Mouse (Mus musculus) v-Abl transformed pro-B cells (cell line): ENCODE measurements at regions not wholly inside any gene's neighbourhood (a gene's known extent, or its start where the extent isn't known, plus 50 kb on each side); places are given as distances from the start of the nearest gene placed in this dataset.

ENCODE experiments used
- in situ Hi-C, 2 experiments: fragments of 400-800 bp; cut with MboI; formaldehyde crosslinking; loops; one replicate each; pipeline ENCODE4 v1.15.1; 2025; ENCODE audit not compliant: unreplicated experiment in 2 of 2

DNA sequence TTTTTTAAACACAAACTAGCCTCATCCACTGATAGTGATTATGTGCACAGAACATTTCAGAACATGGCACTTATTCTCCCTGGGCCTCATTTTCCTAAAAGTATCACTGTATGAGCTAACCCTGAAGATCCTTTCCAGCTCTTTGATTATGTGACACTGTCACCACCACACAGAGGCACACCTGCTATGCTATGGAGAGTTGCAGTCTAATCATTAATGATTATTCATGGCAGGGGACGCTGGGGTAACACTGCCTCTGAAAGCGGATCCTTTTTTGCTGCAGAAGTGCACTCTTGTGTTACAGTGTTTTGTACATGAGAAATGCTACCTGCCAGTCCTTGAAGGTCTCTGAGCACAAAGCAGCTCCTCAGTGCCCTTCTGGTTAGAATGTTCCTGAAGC is 615.3 kb upstream of the Fbxo33 start:
- in situ Hi-C loops: no loop called here

DNA sequence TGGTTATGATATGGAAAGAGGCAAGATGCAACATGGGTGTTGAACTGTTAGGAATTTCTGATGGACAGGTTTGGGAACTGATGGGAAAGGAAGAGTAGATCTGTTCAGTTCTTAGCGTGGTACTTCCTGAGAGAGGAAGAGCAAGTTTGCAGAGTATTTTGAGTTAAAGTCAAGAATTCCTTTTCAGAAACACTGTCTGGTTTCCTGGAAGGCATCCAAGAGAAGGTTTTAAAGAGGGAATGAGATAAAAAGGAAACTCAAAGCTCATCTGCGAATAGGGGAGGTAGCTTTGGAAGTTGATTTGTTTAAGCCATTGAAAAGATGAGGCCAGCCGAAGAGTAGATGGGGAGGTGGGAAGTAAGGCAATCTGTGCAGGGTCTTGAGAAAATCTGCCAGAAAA is 603.4 kb upstream of the Fbxo33 start:
- in situ Hi-C loops: no loop called here

- in situ Hi-C loops: no loop called here
Observed at GRCm38 (mm10) chr12:59822435-59822834, 602.9 kb upstream of the Fbxo33 start.

- in situ Hi-C loops: no loop called here
Observed at GRCm38 (mm10) chr12:59821698-59822097, 602.2 kb upstream of the Fbxo33 start.

DNA sequence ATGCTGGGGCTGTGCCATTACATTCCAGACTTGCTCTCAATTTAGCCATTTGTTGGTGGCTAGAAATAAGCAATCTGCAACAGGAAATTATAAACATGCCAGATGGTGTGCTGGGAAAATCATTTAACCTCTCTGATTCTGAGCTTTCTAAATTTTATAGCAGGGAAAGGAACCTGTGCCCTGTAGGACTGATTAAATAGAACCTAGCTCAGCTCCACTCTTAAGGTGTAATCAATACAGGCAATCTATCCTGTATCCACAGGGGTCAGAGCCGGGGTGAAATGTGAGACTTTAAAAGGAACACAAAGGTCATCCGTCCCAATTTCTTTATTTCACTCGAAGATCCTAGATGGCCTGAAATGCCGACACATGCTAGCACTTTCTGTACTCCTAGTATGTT is 596.4 kb upstream of the Fbxo33 start:
- in situ Hi-C loops: no loop called here

DNA sequence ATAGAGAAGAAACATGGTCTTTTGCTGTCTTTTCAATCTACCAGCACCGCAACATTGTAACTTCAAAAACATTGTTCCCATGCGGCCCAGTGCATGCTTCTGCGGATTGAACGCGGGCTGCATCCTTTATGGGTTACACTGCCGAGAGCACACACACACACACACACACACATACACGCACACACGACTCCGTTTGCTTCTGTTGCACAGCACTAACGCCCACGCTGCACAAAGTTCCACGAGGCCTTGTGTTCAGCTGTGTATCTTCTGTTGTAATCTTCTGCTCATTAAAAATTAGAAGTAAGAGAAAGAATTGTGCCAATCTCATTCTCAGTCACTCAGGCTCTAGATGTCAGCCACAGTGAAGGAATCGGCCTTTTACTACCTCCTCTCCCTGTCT is 594.8 kb upstream of the Fbxo33 start:
- in situ Hi-C loops: no loop called here

DNA sequence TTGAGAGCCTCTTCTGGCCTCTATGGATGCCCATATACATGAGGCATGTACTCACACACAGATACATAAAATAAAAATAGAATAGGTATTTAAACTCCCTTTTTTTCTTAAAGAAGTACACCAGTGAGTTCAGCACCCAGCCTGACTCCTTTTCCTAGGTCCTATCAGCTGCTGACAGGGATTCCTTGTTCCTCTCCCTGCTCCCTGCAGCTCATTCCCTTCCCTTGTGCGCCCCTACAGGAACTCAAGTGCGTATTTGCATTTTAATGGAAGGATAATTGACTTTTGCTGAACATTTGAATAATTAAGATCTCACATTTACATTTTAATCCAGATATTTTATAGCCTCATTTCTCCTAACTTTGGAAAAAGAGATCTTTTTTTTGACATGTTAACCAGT is 589.7 kb upstream of the Fbxo33 start:
- in situ Hi-C loops: no loop called here

DNA sequence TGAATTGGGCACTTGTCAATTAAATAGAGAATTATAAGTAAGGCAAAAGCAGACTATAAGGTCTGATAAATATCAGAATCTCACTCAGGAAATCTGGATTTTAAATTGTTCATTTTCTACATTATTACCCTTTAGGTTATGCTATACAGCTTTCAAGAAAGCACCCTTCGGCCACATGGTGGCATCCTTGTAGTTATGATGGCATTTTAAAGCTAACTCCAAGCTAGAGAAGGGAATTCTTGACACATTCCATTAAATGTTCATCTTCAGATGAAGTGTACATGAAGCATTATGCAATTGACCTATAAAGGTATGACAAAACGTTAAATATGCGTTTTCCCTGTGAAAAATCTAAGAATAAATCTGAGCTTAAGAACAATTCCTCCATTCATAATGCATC is 578.5 kb upstream of the Fbxo33 start:
- in situ Hi-C loops: loop anchor here (25.0 kb wide), 1 partner anchor 286 kb away; no protein-coding TSS in a partner anchor

DNA sequence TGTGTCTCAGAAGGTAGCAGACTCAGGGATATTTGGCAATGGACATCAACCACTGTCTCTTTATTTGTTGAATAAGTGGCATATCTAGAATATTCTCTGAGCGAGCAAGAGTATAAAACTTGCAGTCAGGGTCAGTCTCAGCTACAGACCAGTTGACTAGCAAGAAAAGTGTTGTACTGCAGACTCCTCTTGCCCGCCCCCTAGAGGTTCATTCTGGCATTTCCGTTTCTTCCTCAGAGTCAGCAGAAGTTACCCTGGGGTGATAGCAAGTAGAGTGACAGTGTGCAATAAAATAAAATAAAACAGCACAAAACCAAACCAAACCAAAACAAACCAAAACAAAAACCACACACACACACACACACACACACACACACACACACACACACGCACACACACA is 571.9 kb upstream of the Fbxo33 start:
- in situ Hi-C loops: loop anchor here (25.0 kb wide), 1 partner anchor 279 kb away; no protein-coding TSS in a partner anchor

- in situ Hi-C loops: loop anchor here (25.0 kb wide), 1 partner anchor 275 kb away; no protein-coding TSS in a partner anchor
Observed at GRCm38 (mm10) chr12:59786831-59787230, 567.3 kb upstream of the Fbxo33 start.

GRCm38 (mm10) chr12:59770980-59771379 is 551.5 kb upstream of the Fbxo33 start:
- in situ Hi-C loops: no loop called here

- in situ Hi-C loops: no loop called here
Observed at GRCm38 (mm10) chr12:59762260-59762659, 542.7 kb upstream of the Fbxo33 start.

- in situ Hi-C loops: no loop called here
Observed at GRCm38 (mm10) chr12:59744768-59745167, 525.2 kb upstream of the Fbxo33 start.

DNA sequence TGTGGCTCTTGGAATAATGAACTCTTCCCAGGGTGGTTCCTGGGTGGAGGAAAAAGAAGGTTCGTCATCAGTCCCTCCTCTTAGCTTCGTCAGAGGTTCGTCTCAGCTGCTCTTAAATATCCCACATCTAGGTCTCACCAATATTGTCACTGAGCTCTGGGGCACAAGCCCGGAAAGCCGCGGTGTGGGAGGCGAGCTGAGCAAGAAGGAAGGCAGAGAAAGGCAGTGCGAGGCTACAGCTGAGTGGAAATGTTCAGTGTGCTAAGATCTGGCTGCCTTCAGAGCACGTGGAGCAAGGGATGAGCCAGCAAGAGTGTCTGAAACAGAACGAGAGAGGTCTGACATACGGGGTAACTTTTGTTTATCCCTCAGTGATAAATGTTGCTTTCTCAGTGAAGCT is 523.7 kb upstream of the Fbxo33 start:
- in situ Hi-C loops: no loop called here

GRCm38 (mm10) chr12:59724951-59725350 is 505.4 kb upstream of the Fbxo33 start:
- in situ Hi-C loops: no loop called here

DNA sequence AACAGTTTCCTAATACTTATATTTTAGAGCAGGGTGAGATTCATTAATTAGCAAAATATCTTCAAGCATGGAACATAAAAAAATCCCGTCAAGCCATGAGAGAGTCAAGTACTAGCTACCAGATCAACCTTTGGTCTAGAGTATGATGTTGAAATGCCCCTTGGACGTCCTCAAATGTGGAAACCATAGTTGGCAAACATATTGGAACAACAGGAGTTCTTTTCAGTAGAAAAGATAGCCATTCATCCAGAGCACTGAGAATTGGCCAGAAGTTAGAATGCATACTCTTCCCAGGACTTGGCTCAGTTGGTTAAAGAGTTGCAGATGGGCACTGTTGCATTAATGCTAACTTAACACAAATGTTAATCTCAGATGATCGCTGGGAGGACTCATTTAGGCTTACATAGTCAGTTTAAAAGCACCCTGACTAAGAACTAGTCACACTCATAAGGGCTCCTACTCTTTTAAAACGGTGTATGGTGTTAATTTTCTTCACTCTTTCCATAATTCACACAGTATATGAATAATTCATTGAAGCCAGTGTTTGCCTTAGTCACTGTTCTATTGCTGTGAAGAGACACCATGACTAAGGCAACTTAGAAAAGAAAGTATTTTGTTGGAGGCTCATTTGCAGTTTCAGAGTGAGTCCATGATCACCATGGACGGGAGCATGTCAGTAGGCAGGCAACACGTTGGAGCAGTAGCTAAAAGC is 503.1 kb upstream of the Fbxo33 start:
- in situ Hi-C loops: no loop called here

DNA sequence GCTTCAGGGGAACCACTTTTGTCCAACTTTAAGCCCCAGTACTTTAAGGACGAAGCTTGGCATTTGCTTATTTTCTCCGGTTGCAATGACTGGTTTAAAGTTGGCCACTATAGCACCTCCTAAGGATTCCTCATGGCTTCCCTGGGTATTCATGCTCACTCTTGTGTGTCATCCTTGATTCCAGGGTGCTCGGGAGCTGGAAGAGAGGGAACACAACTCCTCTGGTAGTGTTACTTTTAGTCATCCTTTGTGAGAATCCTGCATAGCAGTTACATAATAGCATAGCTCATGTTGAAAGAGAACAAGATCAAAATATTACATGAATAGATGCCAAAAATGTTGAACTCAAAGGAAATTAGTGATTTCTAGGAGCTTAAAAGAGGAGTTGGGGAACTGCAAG is 493.7 kb upstream of the Fbxo33 start:
- in situ Hi-C loops: no loop called here

GRCm38 (mm10) chr12:59683235-59683634 is 463.7 kb upstream of the Fbxo33 start:
- in situ Hi-C loops: no loop called here

DNA sequence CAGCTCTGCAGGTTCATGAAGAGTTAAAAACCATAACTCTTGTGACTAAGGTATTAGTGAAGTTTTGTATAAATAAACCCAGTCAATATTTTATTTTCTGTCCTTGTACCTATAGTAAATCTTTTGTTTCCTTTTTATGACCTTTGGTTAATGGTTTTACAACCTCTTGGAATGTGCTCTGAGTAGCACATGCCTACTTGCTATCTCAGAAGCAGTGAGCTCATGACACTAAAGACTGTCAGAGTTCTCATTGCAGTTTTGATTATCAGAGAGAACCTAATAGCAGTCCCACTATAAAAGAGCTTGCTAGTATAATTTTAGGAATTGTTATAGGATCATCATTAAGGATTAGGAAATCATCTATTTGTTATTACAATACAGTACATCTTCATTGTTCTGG is 443.6 kb upstream of the Fbxo33 start:
- in situ Hi-C loops: no loop called here

DNA sequence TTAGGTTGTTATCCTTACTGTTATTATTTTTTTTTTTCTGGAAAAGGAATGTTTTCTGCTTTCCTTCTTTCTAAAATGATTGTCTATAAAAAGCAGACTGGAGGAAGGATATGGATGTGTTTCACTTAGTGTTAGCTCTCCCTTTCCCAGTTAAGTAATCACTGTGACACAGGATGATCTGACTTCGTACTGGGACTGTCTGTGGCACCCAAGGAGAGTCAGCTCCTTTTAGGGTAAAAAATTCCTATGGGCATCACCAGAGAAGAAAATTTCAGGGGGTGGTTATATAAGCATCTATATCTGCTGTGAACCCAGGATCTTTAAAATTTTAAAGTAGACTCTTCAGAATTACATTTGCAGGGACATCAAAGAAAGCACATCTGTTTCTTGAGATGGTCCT is 411.2 kb upstream of the Fbxo33 start:
- in situ Hi-C loops: no loop called here

- in situ Hi-C loops: no loop called here
Observed at GRCm38 (mm10) chr12:59623147-59623546, 403.6 kb upstream of the Fbxo33 start.

DNA sequence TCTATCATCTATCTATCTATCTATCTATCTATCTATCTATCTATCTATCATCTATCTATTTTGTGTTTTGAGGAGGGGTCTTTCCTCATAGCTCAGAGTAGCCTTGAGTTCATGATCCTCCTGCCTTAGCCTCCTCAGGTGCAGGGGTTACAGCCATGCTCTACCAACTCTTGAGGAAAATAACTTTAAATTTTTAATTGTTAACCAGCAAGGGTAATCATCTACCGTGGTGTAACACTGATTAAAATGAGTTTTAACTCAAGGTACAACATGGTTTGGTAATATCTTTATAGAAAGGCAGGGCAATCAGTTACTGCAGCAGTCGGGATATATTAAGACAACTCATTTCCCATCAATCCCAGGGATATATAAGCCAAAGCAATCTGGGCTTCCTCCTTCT is 401.6 kb upstream of the Fbxo33 start:
- in situ Hi-C loops: no loop called here

DNA sequence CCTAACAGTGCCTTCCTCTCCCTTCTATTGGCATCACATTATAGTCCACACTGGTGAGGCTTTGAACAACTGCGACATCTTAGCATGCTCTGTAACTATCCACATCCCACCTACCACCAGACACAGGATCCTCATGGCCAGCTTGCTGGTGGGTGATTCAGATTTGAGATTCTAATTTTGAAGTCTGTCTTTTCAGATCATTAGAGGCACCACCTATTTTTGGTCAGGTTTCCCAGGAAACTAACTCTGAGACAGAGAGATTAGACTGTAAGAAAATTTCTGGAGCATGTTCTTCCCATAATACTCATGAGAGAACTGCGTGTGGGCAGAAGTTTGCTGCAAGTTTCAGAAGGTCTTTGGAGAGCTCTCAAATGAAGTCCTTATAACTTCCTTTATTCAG is 400.8 kb upstream of the Fbxo33 start:
- in situ Hi-C loops: no loop called here
